Mouse (Mus musculus): ENCODE measurements around the gene Itgb5. TPM values are rescaled to one million over a fixed set of nuclear protein-coding genes. Genes with fewer than 3 reads are reported as not detected.
A peak's percentile ranks its signal among the peaks of the same experiment; 100 is the strongest.

Gene Itgb5
- total RNA-seq, 2 experiments from 2014 or later, result 26.0 to 26.4 TPM

GRCm38 (mm10) chr16:33896801-33897200 is 67.3 kb downstream of the Itgb5 start:
- intact Hi-C loops (cut with DNase I), result no loop called here

GRCm38 (mm10) chr16:33903664-33904441 is 74.4 kb downstream of the Itgb5 start:
- intact Hi-C loops (cut with DNase I), result no loop called here
- DNase-seq, result no peak

More at GRCm38 (mm10) chr16:33896801-33897200, 67.3 kb downstream of the Itgb5 start:
- no peak for DNase-seq

GRCm38 (mm10) chr16:33904553-33904952 is 75.1 kb downstream of the Itgb5 start:
- intact Hi-C loops (cut with DNase I), result no loop called here

DNA sequence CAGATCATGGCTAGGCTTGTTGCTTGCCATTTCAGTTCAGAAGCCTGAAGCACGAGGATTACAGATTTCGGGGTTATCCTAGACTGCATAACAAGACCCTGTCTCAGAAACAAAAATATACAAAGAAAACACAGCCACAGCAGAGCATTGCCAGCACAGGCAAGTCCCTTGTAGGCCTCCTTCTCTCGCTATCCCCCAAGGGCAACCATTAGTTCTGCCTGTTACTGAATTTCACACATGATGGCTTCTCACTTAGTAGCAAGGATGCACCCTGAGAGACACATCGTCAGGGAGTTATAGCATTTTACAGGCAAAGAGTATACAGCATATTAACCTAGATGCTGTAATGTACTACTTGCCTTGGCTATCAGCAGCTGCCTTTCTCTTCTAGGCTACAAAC is 78.8 kb downstream of the Itgb5 start:
- DNase-seq, result no peak
- intact Hi-C loops (cut with DNase I), result no loop called here

More at GRCm38 (mm10) chr16:33904553-33904952, 75.1 kb downstream of the Itgb5 start:
- no peak for DNase-seq

- intact Hi-C loops (cut with DNase I), result no loop called here
- no peak for DNase-seq
Observed at GRCm38 (mm10) chr16:33914997-33915396, 85.5 kb downstream of the Itgb5 start.

- DNase-seq, result peak; percentile 84
- intact Hi-C loops (cut with DNase I), result no loop called here
Observed at GRCm38 (mm10) chr16:33916473-33917251, 87.2 kb downstream of the Itgb5 start.

- no peak for DNase-seq
- intact Hi-C loops (cut with DNase I), result no loop called here
Observed at GRCm38 (mm10) chr16:33917390-33917789, 87.9 kb downstream of the Itgb5 start.

- intact Hi-C loops (cut with DNase I), result no loop called here
- DNase-seq, result no peak
Observed at GRCm38 (mm10) chr16:33917926-33918325, 88.5 kb downstream of the Itgb5 start.

- no peak for DNase-seq
- intact Hi-C loops (cut with DNase I), result no loop called here
Observed at GRCm38 (mm10) chr16:33921514-33921913, 92.0 kb downstream of the Itgb5 start.

- intact Hi-C loops (cut with DNase I), result no loop called here
- peak; percentile 64 for DNase-seq
Observed at GRCm38 (mm10) chr16:33922111-33923000, 92.9 kb downstream of the Itgb5 start.

DNA sequence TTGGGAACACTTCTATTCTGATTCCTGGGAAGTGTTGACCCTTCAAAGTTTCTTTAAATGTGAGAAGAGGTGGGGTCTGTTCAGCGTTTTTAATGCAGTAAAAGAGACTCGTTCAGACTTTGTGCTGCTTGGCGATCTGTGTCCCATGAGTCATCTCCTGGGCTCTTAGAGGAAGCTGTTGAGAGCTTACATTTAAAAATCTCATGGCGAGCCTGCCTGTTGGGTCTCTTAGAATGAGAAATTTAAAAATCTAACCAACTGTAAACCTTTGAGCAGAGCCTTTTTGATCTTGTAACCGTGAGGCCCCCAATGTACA is 93.5 kb downstream of the Itgb5 start:
- no peak for DNase-seq
- intact Hi-C loops (cut with DNase I), result no loop called here

- intact Hi-C loops (cut with DNase I), result no loop called here
- no peak for DNase-seq
Observed at GRCm38 (mm10) chr16:33923758-33924157, 94.3 kb downstream of the Itgb5 start.

GRCm38 (mm10) chr16:33927263-33927824 is 97.9 kb downstream of the Itgb5 start:
- intact Hi-C loops (cut with DNase I), result no loop called here
- no peak for DNase-seq

GRCm38 (mm10) chr16:33928788-33929462 is 99.5 kb downstream of the Itgb5 start:
- intact Hi-C loops (cut with DNase I), result no loop called here
- DNase-seq, result peak; percentile 70

DNA sequence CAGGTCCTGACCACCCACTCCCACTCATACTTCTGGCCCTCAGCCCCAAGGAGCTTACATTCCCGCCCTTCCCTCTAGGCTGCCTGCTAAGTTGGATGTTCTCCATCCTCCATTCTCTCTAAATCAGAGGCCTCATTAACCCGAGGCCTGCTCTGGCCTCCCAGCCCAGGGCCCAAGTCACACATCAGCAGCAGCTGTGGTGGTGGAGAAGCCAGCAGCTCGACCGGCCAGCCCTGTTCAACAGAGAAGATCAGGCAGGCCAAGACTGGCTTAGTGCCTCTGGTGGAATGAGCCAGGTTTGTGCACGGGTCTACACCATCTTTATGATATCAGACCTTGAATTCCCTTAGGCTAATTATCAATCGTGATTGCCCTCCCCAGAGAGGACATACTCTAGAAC is 101.3 kb downstream of the Itgb5 start:
- intact Hi-C loops (cut with DNase I), result no loop called here

GRCm38 (mm10) chr16:33931682-33932081 is 102.2 kb downstream of the Itgb5 start:
- intact Hi-C loops (cut with DNase I), result no loop called here
- no peak for DNase-seq

More for the DNA sequence above, 101.3 kb downstream of the Itgb5 start:
- no peak for DNase-seq

DNA sequence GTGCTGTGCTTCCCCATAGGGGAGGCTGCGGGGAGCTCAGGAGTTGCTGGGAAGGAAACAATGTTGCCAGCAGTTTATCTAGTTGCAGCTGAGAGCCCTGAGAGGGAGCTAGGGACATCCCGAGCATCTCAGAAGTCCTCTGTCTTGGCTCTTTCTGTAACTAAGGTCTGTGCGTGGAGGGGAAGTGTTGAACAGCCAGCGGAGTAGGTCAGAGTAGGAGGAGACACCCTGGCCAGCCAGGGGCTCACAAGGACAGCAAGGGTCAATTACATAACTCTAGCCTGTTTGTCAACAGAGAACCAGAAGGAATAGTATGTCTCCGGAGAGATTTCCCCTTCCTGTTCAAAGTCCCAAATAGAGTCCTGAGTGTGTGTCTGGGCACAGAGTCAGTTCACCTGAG is 102.7 kb downstream of the Itgb5 start:
- intact Hi-C loops (cut with DNase I), result no loop called here
- no peak for DNase-seq

- no peak for DNase-seq
- intact Hi-C loops (cut with DNase I), result no loop called here
Observed at GRCm38 (mm10) chr16:33933411-33933810, 103.9 kb downstream of the Itgb5 start.

- intact Hi-C loops (cut with DNase I), result no loop called here
- peak; percentile 62 for DNase-seq
Observed at GRCm38 (mm10) chr16:33934701-33935406, 105.4 kb downstream of the Itgb5 start.

GRCm38 (mm10) chr16:33935407-33935785 is 105.9 kb downstream of the Itgb5 start:
- no peak for DNase-seq
- intact Hi-C loops (cut with DNase I), result no loop called here

Data from left cerebral cortex, postnatal 4 days (tissue).